Mouse (Mus musculus): Measurements from ENCODE around the gene Ly6g6f. TPM values are rescaled to one million over a fixed set of nuclear protein-coding genes. Genes with fewer than 3 reads are reported as not detected.

The Ly6g6f gene
- total RNA-seq, 2 experiments from 2014 or later, result not detected

Other genes with a start within 250 kb of the Ly6g6f start
- gene Stk19, start 248.7 kb downstream of the Ly6g6f start, total RNA-seq (2021), result 10 to 100 TPM; 35.8 to 57.5 TPM
- 10 to 100 TPM; 66.9 to 67.3 TPM for gene Dxo, start 248.6 kb downstream of the Ly6g6f start, total RNA-seq (2021)
- 10 to 100 TPM; 59.5 to 59.9 TPM for gene Skiv2l, start 235.4 kb downstream of the Ly6g6f start, total RNA-seq (2021)
- 10 to 100 TPM; 52.6 to 53.4 TPM for gene Nelfe, start 235.2 kb downstream of the Ly6g6f start, total RNA-seq (2021)
- 10 to 100 TPM; 11.4 to 20.9 TPM for gene Cfb, start 223.1 kb downstream of the Ly6g6f start, total RNA-seq (2021)
- gene Zbtb12, start 206.1 kb downstream of the Ly6g6f start, total RNA-seq (2021), result 10 to 100 TPM; 10.4 to 17.4 TPM
- gene Gm20547, start 203.6 kb downstream of the Ly6g6f start, total RNA-seq (2021), result not detected
- 100 to 1,000 TPM in 1 of 2 experiments, 10 to 100 TPM in 1; 85.2 to 119 TPM for gene C2, start 187.3 kb downstream of the Ly6g6f start, total RNA-seq (2021)
- gene Ehmt2, start 187.1 kb downstream of the Ly6g6f start, total RNA-seq (2021), result 100 to 1,000 TPM; 124 to 143 TPM
- gene Slc44a4, start 171.1 kb downstream of the Ly6g6f start, total RNA-seq (2021), result 1 to 10 TPM in 1 of 2 experiments, under 1 TPM in 1; 0.83 to 1.7 TPM
- gene Neu1, start 154.4 kb downstream of the Ly6g6f start, total RNA-seq (2021), result 10 to 100 TPM; 25.4 to 27.4 TPM
- gene Hspa1b, start 126.4 kb downstream of the Ly6g6f start, total RNA-seq (2021), result 100 to 1,000 TPM in 1 of 2 experiments, 10 to 100 TPM in 1; 80.1 to 206 TPM
- not detected for gene Gm20481, start 115.7 kb downstream of the Ly6g6f start, total RNA-seq (2021)
- gene Hspa1a, start 113.5 kb downstream of the Ly6g6f start, total RNA-seq (2021), result 10 to 100 TPM; 36.0 to 86.1 TPM
- under 1 TPM; 0.20 to 0.36 TPM for gene Hspa1l, start 112.9 kb downstream of the Ly6g6f start, total RNA-seq (2021)
- gene Lsm2, start 103.7 kb downstream of the Ly6g6f start, total RNA-seq (2021), result 10 to 100 TPM; 35.2 to 35.5 TPM
- 10 to 100 TPM; 61.5 to 62.9 TPM for gene Vars, start 84.6 kb downstream of the Ly6g6f start, total RNA-seq (2021)
- under 1 TPM; 0.53 to 0.59 TPM for gene Vwa7, start 69.0 kb downstream of the Ly6g6f start, total RNA-seq (2021)
- 1 to 10 TPM in 1 of 2 experiments, under 1 TPM in 1; 0.82 to 1.3 TPM for gene Sapcd1, start 57.6 kb downstream of the Ly6g6f start, total RNA-seq (2021)
- 1 to 10 TPM in 1 of 2 experiments, under 1 TPM in 1; 0.95 to 1.6 TPM for gene Msh5, start 38.9 kb downstream of the Ly6g6f start, total RNA-seq (2021)
- 100 to 1,000 TPM in 1 of 2 experiments, 10 to 100 TPM in 1; 83.6 to 109 TPM for gene Clic1, start 35.6 kb downstream of the Ly6g6f start, total RNA-seq (2021)
- gene Ddah2, start 26.6 kb downstream of the Ly6g6f start, total RNA-seq (2021), result 10 to 100 TPM; 16.1 to 18.2 TPM
- under 1 TPM in 1 of 2 experiments, not detected in 1; 0.56 TPM for gene Ly6g6c, start 20.2 kb downstream of the Ly6g6f start, total RNA-seq (2021)
- gene Mpig6b, start 19.4 kb downstream of the Ly6g6f start, total RNA-seq (2021), result not detected
- gene Ly6g6e, start 8.7 kb downstream of the Ly6g6f start, total RNA-seq (2021), result under 1 TPM in 1 of 2 experiments, not detected in 1; 0.50 TPM
- gene Ly6g6d, start 7.5 kb downstream of the Ly6g6f start, total RNA-seq (2021), result under 1 TPM in 1 of 2 experiments, not detected in 1; 0.43 TPM
- gene Abhd16a, start 3.7 kb upstream of the Ly6g6f start, total RNA-seq (2021), result 10 to 100 TPM; 73.9 to 89.4 TPM
- gene Ly6g5c, start 22.7 kb upstream of the Ly6g6f start, total RNA-seq (2021), result not detected
- under 1 TPM; 0.26 to 0.43 TPM for gene Ly6g5b, start 29.8 kb upstream of the Ly6g6f start, total RNA-seq (2021)
- gene Gpank1, start 35.8 kb upstream of the Ly6g6f start, total RNA-seq (2021), result 10 to 100 TPM; 11.1 to 12.1 TPM
- gene Csnk2b, start 36.4 kb upstream of the Ly6g6f start, total RNA-seq (2021), result 100 to 1,000 TPM; 207 to 209 TPM
- gene D17H6S53E, start 40.8 kb upstream of the Ly6g6f start, total RNA-seq (2021), result 10 to 100 TPM; 25.0 to 29.5 TPM
- not detected for gene Apom, start 46.4 kb upstream of the Ly6g6f start, total RNA-seq (2021)
- gene Bag6, start 49.6 kb upstream of the Ly6g6f start, total RNA-seq (2021), result 100 to 1,000 TPM; 372 to 389 TPM
- gene Prrc2a, start 79.3 kb upstream of the Ly6g6f start, total RNA-seq (2021), result 100 to 1,000 TPM; 212 to 261 TPM
- 1 to 10 TPM; 3.8 to 4.4 TPM for gene Aif1, start 90.5 kb upstream of the Ly6g6f start, total RNA-seq (2021)
- gene Lst1, start 102.8 kb upstream of the Ly6g6f start, total RNA-seq (2021), result 1 to 10 TPM; 4.4 to 4.8 TPM
- gene Ltb, start 108.8 kb upstream of the Ly6g6f start, total RNA-seq (2021), result 1 to 10 TPM in 1 of 2 experiments, under 1 TPM in 1; 0.89 to 6.6 TPM
- gene Tnf, start 116.4 kb upstream of the Ly6g6f start, total RNA-seq (2021), result under 1 TPM; 0.23 to 0.36 TPM
- gene Lta, start 119.7 kb upstream of the Ly6g6f start, total RNA-seq (2021), result under 1 TPM; 0.36 to 0.40 TPM
- not detected for gene Gm16181, start 135.2 kb upstream of the Ly6g6f start, total RNA-seq (2021)
- gene Atp6v1g2, start 148.1 kb upstream of the Ly6g6f start, total RNA-seq (2021), result 1 to 10 TPM; 4.8 to 6.7 TPM
- 10 to 100 TPM; 15.5 to 20.1 TPM for gene Nfkbil1, start 150.2 kb upstream of the Ly6g6f start, total RNA-seq (2021)
- gene Ddx39b, start 156.1 kb upstream of the Ly6g6f start, total RNA-seq (2021), result 100 to 1,000 TPM; 199 to 225 TPM
- 100 to 1,000 TPM; 170 to 266 TPM for gene H2-D1, start 177.1 kb upstream of the Ly6g6f start, total RNA-seq (2021)
- gene H2-Q1, start 234.8 kb upstream of the Ly6g6f start, total RNA-seq (2021), result 1 to 10 TPM; 3.3 to 4.5 TPM

All from adrenal gland, postnatal 36 days (tissue).